Mouse (Mus musculus) left cerebral cortex, adult 2 months (tissue): ENCODE results near the gene Tmem108. TPM values are rescaled to one million over a fixed set of nuclear protein-coding genes. Genes with fewer than 3 reads are reported as not detected.

Experiments
- DNase-seq, 2 experiments: peaks; one replicate each; pipeline ENCODE4 v3.0.0; 2021 to 2022; ENCODE audit warnings: low spot score in 2 of 2, mixed read lengths in 1 of 2; ENCODE audit errors: extremely low spot score in 1 of 2
- H3K27ac ChIP-seq: fragments of 200-600 bp; 2 replicates; pipeline ENCODE4 v1.8.1; 2022
- H3K4me3 ChIP-seq: fragments of 200-600 bp; 2 replicates; pipeline ENCODE4 v1.8.1; 2022
- CTCF ChIP-seq: fragments of 200-600 bp; IDR thresholded peaks from 2 replicates; pipeline ENCODE4 v1.8.1; 2022; ENCODE audit warnings: antibody characterized with exemption, mild to moderate bottlenecking, moderate library complexity
- intact Hi-C: fragments of 180-260 bp; cut with DNase I; formaldehyde crosslinking; loops from one replicate; pipeline ENCODE4 v1.15.1; 2025
- total RNA-seq, 2 experiments: library from RNA; stranded (reverse); gene quantifications; 2 replicates each; pipeline ENCODE4 v1.2.3; 2021

Gene Tmem108
- total RNA-seq, 2 experiments from 2014 or later = 30.3 to 31.1 TPM

DNA sequence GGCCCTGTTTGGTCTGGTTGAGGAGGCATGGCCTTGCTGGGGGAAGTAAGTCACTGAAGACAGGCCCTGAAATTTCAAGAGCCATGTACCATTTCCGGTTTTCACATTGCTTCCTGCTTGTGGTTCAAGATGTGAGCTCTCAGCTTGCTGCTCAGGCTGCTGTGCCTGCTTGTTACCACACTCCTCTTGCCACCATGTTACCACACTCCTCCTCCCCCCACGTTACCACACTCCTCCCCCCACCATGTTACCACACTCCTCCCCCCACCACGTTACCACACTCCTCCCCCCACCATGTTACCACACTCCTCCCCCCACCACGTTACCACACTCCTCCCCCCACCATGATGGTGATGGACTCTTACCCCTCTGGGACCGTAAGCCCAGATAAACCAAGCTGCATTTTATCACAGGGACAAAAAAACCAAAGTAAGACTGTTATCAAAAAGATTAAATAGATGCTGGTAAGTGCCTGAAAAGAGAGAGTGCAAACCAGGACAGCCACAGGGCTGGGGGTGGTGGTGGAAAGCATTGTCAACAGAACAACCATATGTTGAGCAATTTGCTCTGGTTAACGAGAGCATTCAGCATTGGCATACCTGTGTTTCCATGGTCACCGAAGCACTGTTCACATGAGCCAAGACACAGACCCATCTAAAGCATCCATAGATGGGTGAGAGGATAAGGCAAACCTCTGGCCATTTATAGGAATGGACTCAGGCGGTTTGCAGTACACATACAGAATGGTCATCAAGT is 109.3 kb downstream of the Tmem108 start:
- DNase-seq = no peak
- no peak overlapping the region for H3K27ac ChIP-seq
- no peak overlapping the region for H3K4me3 ChIP-seq
- no peak for TF ChIP-seq CTCF
- intact Hi-C loops = no loop called here

DNA sequence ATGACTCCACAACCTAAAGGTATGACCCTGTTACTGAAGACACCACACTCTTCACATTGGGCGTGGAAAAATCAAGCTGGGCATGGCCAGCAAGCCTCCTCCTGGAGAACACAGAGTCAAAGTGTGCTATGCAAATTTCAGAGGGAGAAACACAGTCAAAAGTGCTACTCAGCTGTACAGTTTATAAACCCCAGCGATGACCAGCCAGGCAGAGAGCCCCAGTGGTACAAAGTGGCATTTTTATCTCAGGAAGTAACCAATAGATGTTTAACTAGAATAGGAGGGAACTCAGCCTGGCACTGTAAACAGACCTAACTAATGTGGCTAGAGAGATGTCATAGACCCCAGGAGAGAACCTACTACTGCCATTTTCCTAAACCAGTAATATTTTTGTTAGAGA is 115.0 kb downstream of the Tmem108 start:
- no peak for DNase-seq
- no peak overlapping the region for H3K27ac ChIP-seq
- no peak for TF ChIP-seq CTCF
- H3K4me3 ChIP-seq = no peak overlapping the region
- intact Hi-C loops = no loop called here

DNA sequence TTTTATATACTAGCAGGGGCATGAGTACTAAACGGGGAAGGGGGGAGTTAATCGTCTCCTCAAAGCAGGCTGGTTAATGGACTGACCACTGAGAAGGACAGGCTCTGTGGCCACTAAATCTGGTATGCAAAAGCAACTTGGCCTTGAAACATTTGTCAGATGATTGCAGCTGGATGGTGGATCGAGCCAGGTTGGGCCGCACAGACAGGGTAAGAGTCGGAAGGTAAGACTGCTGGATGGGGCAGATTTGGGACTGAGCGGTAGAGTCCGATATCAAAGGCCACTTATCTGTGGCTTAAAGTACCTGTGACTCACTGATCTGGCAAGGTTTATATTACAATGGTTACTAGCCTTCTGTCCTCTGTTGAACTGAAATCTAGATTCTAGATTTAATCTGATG is 115.9 kb downstream of the Tmem108 start:
- intact Hi-C loops = no loop called here
- no peak for TF ChIP-seq CTCF

DNA sequence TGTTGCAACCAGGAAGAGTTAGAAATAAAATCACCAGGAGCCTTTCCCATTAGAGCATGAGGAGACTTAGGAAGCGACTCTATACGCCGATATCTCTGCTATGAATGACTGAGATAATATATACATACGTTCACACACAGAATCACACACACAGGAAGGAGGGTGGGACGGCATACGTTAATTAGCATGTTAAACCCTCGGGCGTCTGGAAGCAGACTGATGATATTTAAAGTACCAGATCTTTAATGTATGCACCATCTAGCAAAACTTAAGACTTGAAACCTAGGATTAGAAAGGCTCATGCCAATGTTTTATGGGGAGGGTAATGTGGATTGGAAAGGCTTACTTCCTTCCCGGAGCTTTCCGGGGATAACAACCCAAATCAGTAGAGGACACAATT is 119.3 kb downstream of the Tmem108 start:
- intact Hi-C loops = no loop called here
- no peak for TF ChIP-seq CTCF
- H3K27ac ChIP-seq = no peak overlapping the region

More for the DNA sequence above, 115.9 kb downstream of the Tmem108 start:
- H3K4me3 ChIP-seq = no peak overlapping the region
- no peak overlapping the region for H3K27ac ChIP-seq
- DNase-seq = no peak

DNA sequence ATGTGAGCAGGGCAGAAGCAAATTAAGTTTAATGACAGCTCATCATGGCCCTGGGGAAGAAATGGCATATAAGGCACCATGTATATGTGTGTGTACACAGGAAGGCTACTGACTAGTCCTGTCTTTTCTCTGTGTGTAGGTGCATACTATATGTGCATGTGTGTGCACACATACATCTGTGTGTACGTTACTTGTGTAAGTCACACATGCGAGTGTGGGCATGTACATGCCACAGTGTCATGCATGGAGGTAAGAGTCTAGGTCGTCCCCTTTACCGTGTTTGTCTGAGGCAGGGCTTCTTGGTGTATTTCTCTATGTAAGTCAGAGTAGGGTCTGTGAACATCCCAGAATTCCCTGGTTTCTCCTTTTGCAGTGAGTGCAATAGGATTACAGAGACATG is 120.3 kb downstream of the Tmem108 start:
- Histone ChIP-seq H3K4me3 (no peak overlapping the region), H3K27ac (no peak overlapping the region)
- DNase-seq = no peak
- intact Hi-C loops = no loop called here
- TF ChIP-seq CTCF = no peak

More for the DNA sequence above, 119.3 kb downstream of the Tmem108 start:
- no peak for DNase-seq
- no peak overlapping the region for H3K4me3 ChIP-seq

DNA sequence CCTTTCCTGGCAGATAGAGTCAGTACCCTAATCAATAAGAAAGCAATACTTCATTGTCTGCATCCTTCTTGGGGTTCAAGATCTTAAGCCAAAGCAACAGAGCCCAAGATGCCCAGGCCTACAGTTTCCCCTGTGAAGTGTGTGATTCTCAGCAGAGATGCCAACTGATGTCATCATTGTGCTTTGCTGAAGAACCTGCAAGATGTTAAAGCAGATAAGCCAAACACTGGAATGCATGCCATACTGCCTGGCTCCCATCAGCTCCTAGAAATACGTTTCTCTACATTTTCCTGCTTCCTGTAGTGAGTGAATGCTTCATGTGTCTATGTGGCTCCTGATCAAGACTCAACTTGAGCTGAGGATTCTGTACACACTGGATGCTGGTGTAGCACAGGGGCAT is 122.2 kb downstream of the Tmem108 start:
- intact Hi-C loops = no loop called here
- no peak for DNase-seq
- TF ChIP-seq CTCF = no peak
- H3K27ac ChIP-seq = no peak overlapping the region
- no peak overlapping the region for H3K4me3 ChIP-seq

DNA sequence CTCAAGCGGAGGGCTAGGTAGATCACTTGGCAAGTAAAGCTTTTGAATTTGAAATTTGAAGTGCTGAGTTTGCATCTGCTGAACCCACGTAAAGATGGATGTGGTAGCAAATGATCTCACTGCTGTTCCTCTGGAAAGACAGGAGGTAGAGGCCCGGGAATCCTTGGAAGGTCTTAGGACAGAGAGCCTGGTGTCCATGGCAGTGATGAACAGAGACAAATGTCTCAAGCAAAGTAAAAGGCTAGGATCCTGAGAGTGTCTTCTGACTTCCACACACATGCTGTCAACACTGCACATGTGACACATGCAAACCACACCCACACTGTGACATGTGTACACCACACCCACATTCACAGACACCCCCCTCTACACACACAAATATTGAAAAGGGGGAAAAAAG is 124.2 kb downstream of the Tmem108 start:
- Histone ChIP-seq H3K4me3 (no peak overlapping the region), H3K27ac (no peak overlapping the region)
- DNase-seq = no peak
- no peak for TF ChIP-seq CTCF
- intact Hi-C loops = no loop called here

DNA sequence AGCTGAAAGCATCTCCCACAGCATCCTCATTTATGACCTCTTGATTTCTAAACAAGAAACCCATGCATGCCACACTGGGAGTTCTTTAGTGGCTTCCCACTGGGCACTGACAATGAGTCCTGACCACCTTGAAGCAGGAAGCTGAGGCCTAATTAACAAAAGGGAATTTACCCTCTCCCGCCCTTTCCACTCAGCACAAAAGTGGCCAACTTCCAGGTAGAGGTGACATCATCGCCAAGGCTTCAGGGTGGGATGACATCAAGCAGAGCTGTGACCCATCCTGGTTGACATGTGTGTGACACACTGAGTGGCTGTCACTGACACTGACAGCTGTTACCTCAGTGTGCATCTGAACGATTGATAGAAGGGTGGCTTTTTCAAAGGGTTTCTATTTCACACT is 124.8 kb downstream of the Tmem108 start:
- Histone ChIP-seq H3K4me3 (no peak overlapping the region), H3K27ac (no peak overlapping the region)
- no peak for TF ChIP-seq CTCF
- DNase-seq = no peak
- intact Hi-C loops = no loop called here

DNA sequence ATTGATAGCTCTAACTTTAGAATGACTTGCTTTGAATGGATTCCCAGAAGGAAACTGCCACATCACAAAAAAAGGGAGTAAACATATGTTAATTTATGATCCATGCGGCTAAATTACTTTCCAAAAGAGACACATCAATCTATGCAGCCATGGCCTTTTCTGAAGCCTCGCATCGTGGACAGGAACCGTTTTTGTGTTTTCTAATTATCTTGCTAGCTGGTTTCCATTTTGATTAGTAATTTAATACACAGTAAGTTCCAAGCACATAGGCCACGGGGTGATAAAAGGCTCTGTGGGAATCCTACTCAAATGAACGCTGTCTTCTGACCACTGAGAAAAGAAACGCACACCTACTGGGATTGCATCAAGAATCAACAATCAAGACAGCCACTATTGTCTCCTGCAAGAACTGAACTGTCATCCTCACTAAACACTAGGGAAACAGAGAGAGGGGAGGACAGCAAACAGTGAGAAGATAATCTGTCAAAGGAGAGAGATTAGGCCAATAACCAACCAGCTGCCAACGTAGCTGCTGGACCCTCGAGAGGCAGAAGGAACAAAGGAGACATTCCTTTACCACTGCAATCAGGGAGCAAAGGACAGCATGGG is 132.7 kb downstream of the Tmem108 start:
- no peak overlapping the region for H3K4me3 ChIP-seq
- intact Hi-C loops = loop anchor here (5.0 kb wide), 1 partner anchor 63 kb away; no protein-coding TSS in a partner anchor
- DNase-seq = no peak
- no peak for TF ChIP-seq CTCF
- H3K27ac ChIP-seq = no peak overlapping the region

DNA sequence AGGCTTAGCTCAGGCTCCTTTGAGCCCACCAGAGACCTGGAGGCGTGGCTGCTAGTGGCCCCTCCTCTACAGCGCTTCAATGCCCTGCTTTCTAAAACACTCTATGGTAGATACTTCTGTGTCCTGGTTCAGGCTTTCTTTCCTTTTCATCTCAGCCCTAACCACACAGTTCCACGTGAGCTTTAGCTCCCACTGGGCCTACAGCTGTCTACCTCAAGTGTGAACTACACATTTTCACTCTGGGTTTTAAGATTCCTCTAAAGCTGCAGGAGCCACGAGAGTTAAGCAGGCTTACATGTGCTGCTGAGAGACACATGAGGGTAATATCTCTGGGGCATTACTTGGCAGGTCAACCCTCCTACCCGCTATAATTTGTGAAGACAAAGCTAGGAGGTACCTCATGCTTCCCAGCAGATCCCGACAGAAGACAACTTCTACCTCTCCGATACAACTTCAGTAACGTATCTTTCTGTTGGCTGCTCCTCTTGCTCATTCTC is 134.2 kb downstream of the Tmem108 start:
- DNase-seq = no peak
- TF ChIP-seq CTCF = no peak
- intact Hi-C loops = loop anchor here (5.0 kb wide), 1 partner anchor 65 kb away; no protein-coding TSS in a partner anchor
- no peak overlapping the region for H3K4me3 ChIP-seq
- H3K27ac ChIP-seq = no peak overlapping the region

DNA sequence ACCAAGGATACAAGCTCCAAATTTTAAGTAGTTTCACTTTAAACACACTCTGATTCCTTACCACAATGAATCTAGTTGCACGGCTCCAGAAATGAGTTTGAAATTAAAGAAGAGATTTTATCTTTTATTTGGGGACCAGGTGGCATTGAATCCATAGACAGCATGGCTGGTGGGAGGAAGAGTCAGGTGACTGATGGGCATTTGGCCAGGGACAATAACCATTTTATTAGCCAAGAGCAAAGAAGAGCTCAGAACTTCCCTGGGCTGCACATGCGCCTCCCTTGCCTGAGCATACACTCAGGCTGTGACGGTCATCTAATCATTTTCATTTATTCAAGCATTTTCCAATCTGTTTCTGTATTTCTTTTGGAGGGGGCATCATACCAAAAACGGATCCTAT is 135.5 kb downstream of the Tmem108 start:
- Histone ChIP-seq H3K27ac (no peak overlapping the region), H3K4me3 (no peak overlapping the region)
- no peak for DNase-seq
- no peak for TF ChIP-seq CTCF
- intact Hi-C loops = loop anchor here (5.0 kb wide), 1 partner anchor 66 kb away; no protein-coding TSS in a partner anchor

DNA sequence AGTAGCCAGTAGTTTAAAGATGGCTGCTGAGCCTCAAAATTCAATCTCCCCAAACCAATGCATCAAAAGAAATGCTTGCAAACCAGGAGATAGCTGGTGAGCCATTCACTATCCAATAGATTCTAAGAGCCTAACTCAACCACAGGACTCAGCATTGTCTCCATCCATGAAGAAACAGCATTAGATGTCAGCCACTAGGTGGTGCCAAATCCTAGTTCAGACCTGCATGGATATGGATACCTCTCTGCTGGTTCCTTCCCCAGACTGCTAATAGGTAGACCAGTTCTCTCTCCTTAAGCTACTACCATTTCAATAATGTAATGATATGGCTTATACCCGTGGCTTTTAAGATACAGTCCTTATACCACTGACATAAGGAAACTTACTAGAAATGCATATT is 137.0 kb downstream of the Tmem108 start:
- intact Hi-C loops = loop anchor here (1.0 to 5.0 kb wide), 3 partner anchors 68 to 378 kb away; partner anchors contain the start of gene Nphp3
- DNase-seq = peak; percentile 72 to 74
- peak; percentile 88 for TF ChIP-seq CTCF
- no peak overlapping the region for H3K4me3 ChIP-seq
- H3K27ac ChIP-seq = no peak overlapping the region
